Mouse (Mus musculus): ENCODE measurements around the gene Fbxw11. TPM values are rescaled to one million over a fixed set of nuclear protein-coding genes. Genes with fewer than 3 reads are reported as not detected.

Gene Fbxw11
- polyA plus RNA-seq, 1 experiment from 2014 or later: 65.1 TPM

DNA sequence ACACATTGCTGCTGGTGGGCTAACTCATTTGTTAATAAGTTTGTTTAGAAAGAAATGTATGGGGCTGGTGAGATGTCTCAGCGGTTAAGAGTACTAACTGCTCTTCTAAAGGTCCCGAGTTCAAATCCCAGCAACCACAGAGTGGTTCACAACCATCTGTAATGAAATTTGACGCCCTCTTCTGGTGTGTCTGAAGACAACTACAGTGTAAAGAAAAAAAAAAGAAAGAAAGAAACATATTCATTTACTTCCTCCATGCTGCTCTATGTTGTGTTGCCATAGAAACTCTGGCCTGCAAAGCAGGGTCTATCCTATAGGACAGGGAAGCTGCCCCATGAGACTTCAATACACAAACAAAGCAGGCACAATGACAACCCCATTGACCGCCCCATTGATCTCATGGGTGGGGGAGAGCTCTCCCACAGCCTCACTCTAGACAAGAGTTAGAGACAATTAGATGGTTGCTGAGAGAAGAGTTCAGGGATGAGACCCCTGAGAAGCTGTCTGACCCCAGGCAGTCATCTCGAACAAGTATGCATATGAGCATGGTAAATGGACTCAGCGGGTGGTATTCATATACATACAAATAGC, 22.6 kb upstream of the Fbxw11 start:
- H3K4me2 ChIP-seq (replicated peaks; ENCODE audit: low read depth, low read length): no peak overlapping the region
- WGBS: 74% methylated on average over 6 of the region's 6 CpGs
- no peak overlapping the region for H3K4me3 ChIP-seq (ENCODE audit: low read depth, low read length)
- no peak for ATAC-seq (ENCODE audit: insufficient number of reproducible peaks, insufficient read depth, low FRiP score, low read depth)
- no peaks in the 10 kb centered on the region for H3K27me3 ChIP-seq (ENCODE audit: control insufficient read depth, insufficient read depth, low read length)
- no peaks in the 10 kb centered on the region for H3K9me3 ChIP-seq (ENCODE audit: control insufficient read depth, low read depth, low read length)
- H3K27ac ChIP-seq (ENCODE audit: low read length): peak overlapping the region; percentile 86
- H3K36me3 ChIP-seq (ENCODE audit: control insufficient read depth, insufficient read depth, low read length): no peaks in the 10 kb centered on the region
- H3K9ac ChIP-seq (replicated peaks; ENCODE audit: low read depth, low read length): no peak overlapping the region
- H3K4me1 ChIP-seq (ENCODE audit: control insufficient read depth, insufficient read depth, low read length): peaks cover 22% of the 10 kb centered on the region

DNA sequence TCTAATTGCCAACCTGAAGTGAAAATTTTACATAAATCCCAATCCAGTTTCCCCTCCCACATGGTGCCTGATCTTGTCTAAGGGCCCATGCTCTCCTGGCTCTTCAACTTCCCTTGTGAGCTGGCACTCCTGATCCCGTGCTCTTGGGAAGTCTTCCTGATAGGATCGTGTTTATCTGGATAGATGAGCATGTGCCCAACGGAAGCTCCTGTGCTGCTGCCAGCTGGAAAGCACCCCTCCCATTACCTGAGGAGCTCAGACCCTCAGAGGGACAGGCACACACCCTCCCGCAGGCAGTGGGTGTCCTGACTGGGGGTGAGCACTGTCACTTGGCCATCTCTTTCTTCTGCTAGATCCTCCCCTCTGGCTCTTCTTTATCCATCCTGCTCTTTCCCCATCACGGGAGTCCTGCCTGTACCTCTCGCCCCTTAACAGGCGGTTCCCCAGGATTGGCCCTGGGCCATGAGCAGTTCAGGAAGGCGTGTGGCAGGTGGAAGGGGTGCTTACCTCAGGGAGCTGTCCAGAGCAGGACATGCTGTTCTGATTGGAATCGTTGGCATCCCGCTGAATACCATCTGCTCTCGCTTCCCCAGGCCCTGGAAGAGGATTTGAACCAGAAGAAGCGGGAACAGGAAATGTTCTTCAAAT, 20.6 kb upstream of the Fbxw11 start:
- Histone ChIP-seq H3K27me3 (ENCODE audit: control insufficient read depth, insufficient read depth, low read length) (no peaks in the 10 kb centered on the region), H3K4me2 (replicated peaks; ENCODE audit: low read depth, low read length) (no peak overlapping the region), H3K4me1 (ENCODE audit: control insufficient read depth, insufficient read depth, low read length) (peaks cover 15% of the 10 kb centered on the region), H3K27ac (ENCODE audit: low read length) (no peak overlapping the region), H3K4me3 (ENCODE audit: low read depth, low read length) (no peak overlapping the region), H3K36me3 (ENCODE audit: control insufficient read depth, insufficient read depth, low read length) (no peaks in the 10 kb centered on the region), H3K9me3 (ENCODE audit: control insufficient read depth, low read depth, low read length) (no peaks in the 10 kb centered on the region), H3K9ac (replicated peaks; ENCODE audit: low read depth, low read length) (no peak overlapping the region)
- no peak for ATAC-seq (ENCODE audit: insufficient number of reproducible peaks, insufficient read depth, low FRiP score, low read depth)
- WGBS: 79% methylated on average over 12 of the region's 12 CpGs

DNA sequence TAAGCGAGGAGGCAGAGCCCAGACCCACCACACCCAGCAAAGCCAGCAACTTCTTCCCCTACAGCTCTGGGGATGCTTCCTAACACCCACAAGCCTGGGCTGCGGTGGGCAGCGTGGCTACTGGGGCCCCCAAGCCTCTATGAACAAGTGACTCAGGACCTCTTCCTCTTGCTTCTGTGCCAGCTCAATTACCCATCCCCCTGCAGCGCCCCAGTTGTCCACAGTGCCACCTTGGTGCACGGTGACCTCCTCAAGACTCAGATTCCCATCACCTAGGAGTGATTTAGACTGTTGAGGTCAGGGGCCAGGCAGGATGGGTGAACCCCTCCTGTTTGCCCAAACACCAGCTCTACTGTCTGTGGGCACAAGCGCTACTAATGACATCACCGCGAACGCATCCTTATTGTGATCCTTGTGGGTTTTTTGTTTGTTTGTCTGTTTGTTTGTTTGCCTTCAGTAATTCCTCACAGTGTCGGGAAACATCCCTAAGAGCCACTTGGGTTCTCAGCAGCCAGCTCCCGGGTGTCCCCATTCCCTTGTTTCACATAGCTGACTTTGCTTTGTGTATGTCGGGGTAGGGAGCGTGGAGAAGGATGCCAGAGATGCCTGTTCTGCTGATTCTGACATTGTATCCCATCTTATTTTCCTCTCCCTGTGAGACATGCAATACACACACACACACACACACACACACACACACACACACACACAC, 19.9 kb upstream of the Fbxw11 start:
- Histone ChIP-seq H3K4me2 (replicated peaks; ENCODE audit: low read depth, low read length) (no peak overlapping the region), H3K36me3 (ENCODE audit: control insufficient read depth, insufficient read depth, low read length) (no peaks in the 10 kb centered on the region), H3K9ac (replicated peaks; ENCODE audit: low read depth, low read length) (no peak overlapping the region), H3K4me3 (ENCODE audit: low read depth, low read length) (no peak overlapping the region), H3K27ac (ENCODE audit: low read length) (no peak overlapping the region), H3K27me3 (ENCODE audit: control insufficient read depth, insufficient read depth, low read length) (no peaks in the 10 kb centered on the region), H3K9me3 (ENCODE audit: control insufficient read depth, low read depth, low read length) (no peaks in the 10 kb centered on the region), H3K4me1 (ENCODE audit: control insufficient read depth, insufficient read depth, low read length) (peaks cover 15% of the 10 kb centered on the region)
- ATAC-seq (ENCODE audit: insufficient number of reproducible peaks, insufficient read depth, low FRiP score, low read depth): no peak
- WGBS: 82% methylated on average over 13 of the region's 13 CpGs

DNA sequence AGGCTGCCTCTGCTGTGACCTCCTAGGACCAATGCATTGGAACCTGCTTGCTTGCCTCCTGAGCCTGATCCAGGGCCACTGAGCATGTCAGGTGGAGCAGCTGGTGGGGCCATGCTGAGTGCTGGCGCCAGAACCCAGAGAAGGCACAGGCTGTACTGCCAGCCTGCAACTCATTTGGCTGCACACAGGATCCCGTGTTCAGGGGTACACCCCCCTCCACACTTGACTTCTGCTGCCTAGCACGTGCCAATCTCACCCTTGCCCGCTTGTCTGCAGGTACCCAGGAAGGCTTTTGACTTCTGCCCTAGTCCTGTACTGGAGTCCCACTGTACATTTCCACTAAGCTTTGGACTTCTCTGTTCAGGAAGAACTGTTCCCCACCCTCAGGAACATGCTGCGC, 19.3 kb upstream of the Fbxw11 start:
- no peak overlapping the region for H3K9ac ChIP-seq (replicated peaks; ENCODE audit: low read depth, low read length)
- WGBS: 83% methylated on average over 5 of the region's 5 CpGs
- no peak overlapping the region for H3K27ac ChIP-seq (ENCODE audit: low read length)
- no peak overlapping the region for H3K4me3 ChIP-seq (ENCODE audit: low read depth, low read length)
- no peak for ATAC-seq (ENCODE audit: insufficient number of reproducible peaks, insufficient read depth, low FRiP score, low read depth)
- no peaks in the 10 kb centered on the region for H3K36me3 ChIP-seq (ENCODE audit: control insufficient read depth, insufficient read depth, low read length)
- peaks cover 15% of the 10 kb centered on the region for H3K4me1 ChIP-seq (ENCODE audit: control insufficient read depth, insufficient read depth, low read length)
- no peaks in the 10 kb centered on the region for H3K27me3 ChIP-seq (ENCODE audit: control insufficient read depth, insufficient read depth, low read length)
- no peak overlapping the region for H3K4me2 ChIP-seq (replicated peaks; ENCODE audit: low read depth, low read length)
- H3K9me3 ChIP-seq (ENCODE audit: control insufficient read depth, low read depth, low read length): no peaks in the 10 kb centered on the region

DNA sequence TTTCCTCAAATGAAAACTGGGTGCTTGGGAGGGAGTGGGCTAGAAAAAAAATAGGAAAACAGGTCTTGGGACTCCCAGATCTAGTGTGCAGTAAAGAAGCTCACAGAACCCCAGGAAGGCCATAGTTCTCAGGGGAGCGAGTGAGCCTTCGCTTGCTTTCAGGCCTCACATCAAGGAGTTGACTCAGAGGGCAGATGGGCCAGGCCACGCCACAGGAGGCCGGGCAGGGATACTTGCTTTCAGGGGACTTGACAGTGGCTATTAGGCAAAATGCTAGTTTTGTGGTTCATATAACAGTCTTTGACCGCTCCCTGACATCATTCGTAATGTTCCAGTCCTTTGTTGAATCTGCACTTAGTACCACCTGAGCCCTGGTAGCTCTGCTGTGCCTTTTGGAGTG, 18.6 kb upstream of the Fbxw11 start:
- Histone ChIP-seq H3K4me2 (replicated peaks; ENCODE audit: low read depth, low read length) (no peak overlapping the region), H3K27me3 (ENCODE audit: control insufficient read depth, insufficient read depth, low read length) (no peaks in the 10 kb centered on the region), H3K9me3 (ENCODE audit: control insufficient read depth, low read depth, low read length) (no peaks in the 10 kb centered on the region), H3K4me1 (ENCODE audit: control insufficient read depth, insufficient read depth, low read length) (peaks cover 14% of the 10 kb centered on the region), H3K27ac (ENCODE audit: low read length) (no peak overlapping the region), H3K36me3 (ENCODE audit: control insufficient read depth, insufficient read depth, low read length) (no peaks in the 10 kb centered on the region), H3K4me3 (ENCODE audit: low read depth, low read length) (no peak overlapping the region), H3K9ac (replicated peaks; ENCODE audit: low read depth, low read length) (no peak overlapping the region)
- 78% methylated on average over 6 of the region's 6 CpGs for WGBS
- ATAC-seq (ENCODE audit: insufficient number of reproducible peaks, insufficient read depth, low FRiP score, low read depth): no peak

DNA sequence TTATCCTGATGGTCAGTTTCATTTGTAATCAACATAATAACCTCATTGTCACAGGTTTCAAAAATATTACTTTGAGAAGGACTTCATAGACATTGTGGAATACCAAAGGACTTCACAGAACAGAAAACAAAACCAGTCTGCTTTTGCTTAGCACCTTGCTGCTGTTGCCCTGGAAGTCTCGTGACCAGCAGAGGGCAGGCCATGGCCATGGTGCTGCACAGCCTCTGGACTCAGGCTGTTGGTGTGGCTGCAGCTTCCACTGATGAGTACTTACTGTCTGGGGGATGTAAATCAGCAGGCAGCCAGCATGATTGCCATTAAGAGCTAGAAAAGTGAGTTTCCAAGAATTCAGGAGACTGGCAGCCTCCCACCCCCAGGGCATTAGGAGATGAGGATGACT, 16.8 kb upstream of the Fbxw11 start:
- Histone ChIP-seq H3K36me3 (ENCODE audit: control insufficient read depth, insufficient read depth, low read length) (no peaks in the 10 kb centered on the region), H3K9ac (replicated peaks; ENCODE audit: low read depth, low read length) (no peak overlapping the region), H3K27ac (ENCODE audit: low read length) (no peak overlapping the region), H3K9me3 (ENCODE audit: control insufficient read depth, low read depth, low read length) (no peaks in the 10 kb centered on the region), H3K4me2 (replicated peaks; ENCODE audit: low read depth, low read length) (no peak overlapping the region), H3K4me3 (ENCODE audit: low read depth, low read length) (no peak overlapping the region), H3K27me3 (ENCODE audit: control insufficient read depth, insufficient read depth, low read length) (no peaks in the 10 kb centered on the region), H3K4me1 (ENCODE audit: control insufficient read depth, insufficient read depth, low read length) (no peaks in the 10 kb centered on the region)
- no peak for ATAC-seq (ENCODE audit: insufficient number of reproducible peaks, insufficient read depth, low FRiP score, low read depth)
- WGBS: 59% methylated on average over 1 of the region's 1 CpGs

DNA sequence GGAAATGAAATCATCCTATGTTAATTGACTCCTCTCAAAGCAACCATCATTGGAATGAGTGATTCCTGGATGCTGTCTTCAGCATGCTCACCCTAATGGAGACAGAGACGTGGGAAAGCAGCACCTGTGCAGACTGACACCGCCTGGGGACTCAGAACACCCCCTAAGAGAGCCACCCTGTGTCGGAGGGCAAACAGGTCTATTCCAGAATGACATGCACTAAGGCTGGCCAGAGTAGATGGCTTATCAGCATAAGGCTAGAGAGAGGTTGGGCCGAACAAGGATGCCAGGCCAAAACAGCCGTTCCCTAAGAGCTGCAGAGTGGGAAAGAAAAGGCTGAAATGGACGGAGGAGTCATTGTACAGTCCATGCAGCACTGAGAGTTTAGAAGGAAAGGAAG, 16.4 kb upstream of the Fbxw11 start:
- ATAC-seq (ENCODE audit: insufficient number of reproducible peaks, insufficient read depth, low FRiP score, low read depth): no peak
- H3K9ac ChIP-seq (replicated peaks; ENCODE audit: low read depth, low read length): no peak overlapping the region
- no peaks in the 10 kb centered on the region for H3K27me3 ChIP-seq (ENCODE audit: control insufficient read depth, insufficient read depth, low read length)
- H3K9me3 ChIP-seq (ENCODE audit: control insufficient read depth, low read depth, low read length): no peaks in the 10 kb centered on the region
- WGBS: 76% methylated on average over 6 of the region's 6 CpGs
- no peak overlapping the region for H3K27ac ChIP-seq (ENCODE audit: low read length)
- H3K36me3 ChIP-seq (ENCODE audit: control insufficient read depth, insufficient read depth, low read length): no peaks in the 10 kb centered on the region
- H3K4me2 ChIP-seq (replicated peaks; ENCODE audit: low read depth, low read length): no peak overlapping the region
- H3K4me3 ChIP-seq (ENCODE audit: low read depth, low read length): no peak overlapping the region
- no peaks in the 10 kb centered on the region for H3K4me1 ChIP-seq (ENCODE audit: control insufficient read depth, insufficient read depth, low read length)

DNA sequence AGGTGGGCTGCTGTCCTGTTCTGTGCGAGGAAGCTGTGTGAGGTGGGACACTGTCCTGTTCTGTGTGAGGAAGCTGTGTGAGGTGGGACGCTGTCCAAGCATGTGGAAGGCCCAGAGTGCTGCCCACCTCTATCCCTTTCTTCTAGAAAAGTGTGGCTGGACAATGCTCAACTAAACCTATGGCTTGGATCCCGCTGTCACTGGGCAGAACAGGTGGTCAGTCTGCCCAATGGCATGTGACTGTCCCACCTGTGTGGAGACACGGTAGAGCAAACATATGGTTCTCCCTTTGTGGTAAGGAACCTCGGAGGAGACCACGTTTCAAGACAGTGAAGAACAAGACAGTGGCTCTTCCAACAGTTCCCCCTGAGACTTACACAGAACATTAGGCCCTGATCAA, 14.6 kb upstream of the Fbxw11 start:
- H3K9ac ChIP-seq (replicated peaks; ENCODE audit: low read depth, low read length): no peak overlapping the region
- H3K4me3 ChIP-seq (ENCODE audit: low read depth, low read length): no peak overlapping the region
- WGBS: 81% methylated on average over 6 of the region's 6 CpGs
- H3K36me3 ChIP-seq (ENCODE audit: control insufficient read depth, insufficient read depth, low read length): no peaks in the 10 kb centered on the region
- no peaks in the 10 kb centered on the region for H3K4me1 ChIP-seq (ENCODE audit: control insufficient read depth, insufficient read depth, low read length)
- H3K27me3 ChIP-seq (ENCODE audit: control insufficient read depth, insufficient read depth, low read length): no peaks in the 10 kb centered on the region
- H3K27ac ChIP-seq (ENCODE audit: low read length): no peak overlapping the region
- no peaks in the 10 kb centered on the region for H3K9me3 ChIP-seq (ENCODE audit: control insufficient read depth, low read depth, low read length)
- ATAC-seq (ENCODE audit: insufficient number of reproducible peaks, insufficient read depth, low FRiP score, low read depth): no peak
- no peak overlapping the region for H3K4me2 ChIP-seq (replicated peaks; ENCODE audit: low read depth, low read length)
